Mouse (Mus musculus) c-Kit-negative CD71-positive TER-119-positive erythroid progenitor cells, embryonic 14.5 days (primary cell): Measurements from ENCODE around the gene Gfm1.

ENCODE experiments used
- DNase-seq: peaks from one replicate; pipeline ENCODE4 v3.0.0-alpha.2; 2013; ENCODE audit warnings: low read depth, low spot score

Gfm1 gene

GRCm38 (mm10) chr3:67496310-67496709 lies 66.4 kb downstream of the Gfm1 start:
- no peak for DNase-seq

DNA sequence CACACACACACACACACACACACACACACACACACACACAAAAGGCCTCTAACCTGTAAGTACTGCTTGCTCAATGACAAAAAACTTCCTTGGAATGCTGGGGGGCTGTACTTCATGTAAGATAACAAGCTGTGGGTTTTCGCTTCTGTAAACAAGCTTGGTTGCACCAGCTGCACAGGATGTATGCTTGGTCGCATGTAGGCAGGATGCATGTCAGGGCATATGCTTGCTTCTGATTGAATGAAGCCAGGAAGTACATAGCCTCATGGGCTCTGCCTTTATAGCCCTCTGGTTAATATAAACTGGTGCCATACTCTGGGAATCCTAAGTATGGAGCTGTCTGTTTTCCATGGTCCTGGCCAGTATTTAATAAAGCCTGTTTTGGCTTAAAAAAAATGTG lies 68.1 kb downstream of the Gfm1 start:
- DNase-seq, result no peak

DNA sequence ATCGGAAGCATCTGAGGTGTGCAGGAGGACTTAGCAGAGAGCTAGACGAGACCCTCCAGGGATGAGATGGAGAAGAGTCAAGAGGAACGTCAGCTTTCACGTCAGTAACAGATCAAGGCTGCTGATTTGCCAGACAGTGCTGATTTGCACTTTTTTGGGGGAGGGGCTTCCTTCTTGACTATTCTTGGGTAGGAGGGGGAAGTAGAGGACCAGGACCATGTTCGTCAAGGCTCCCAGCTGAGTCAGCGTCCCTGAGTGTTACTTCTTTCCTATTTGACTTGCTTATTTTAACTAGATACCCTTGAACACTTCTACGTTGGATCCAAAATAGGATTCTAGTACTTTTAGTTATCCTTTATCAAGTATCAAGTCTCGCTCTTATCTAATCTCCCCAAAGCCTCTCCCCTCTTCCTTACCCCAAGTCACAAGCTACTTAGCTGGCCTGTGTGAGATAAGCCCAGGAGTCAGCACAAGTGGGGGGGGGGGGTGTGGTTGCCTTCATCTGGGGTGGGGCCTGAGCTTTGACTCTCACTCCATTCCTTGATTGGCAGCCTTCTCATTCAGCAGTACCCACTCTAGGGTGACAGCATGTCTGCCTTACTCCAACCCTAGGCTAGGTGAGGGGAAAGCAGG lies 69.0 kb downstream of the Gfm1 start:
- no peak for DNase-seq

DNA sequence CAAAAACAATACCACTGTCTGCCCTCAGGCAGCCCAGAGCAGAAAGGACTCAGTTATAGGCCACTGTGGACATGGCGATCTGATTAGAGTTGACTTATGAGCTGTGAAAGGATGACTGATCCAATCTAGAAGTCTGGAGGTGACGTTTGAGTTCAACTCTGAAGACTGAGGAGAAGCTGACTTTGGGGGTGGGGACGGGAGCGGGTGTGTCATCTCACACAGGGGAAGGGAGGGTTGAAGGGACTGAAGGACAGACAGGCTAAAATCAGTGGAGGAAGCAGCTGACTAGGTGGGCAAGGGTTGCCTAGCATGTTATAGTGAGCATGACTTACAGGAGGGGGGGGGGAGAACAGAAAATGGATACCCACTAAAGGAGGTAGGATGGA lies 69.5 kb downstream of the Gfm1 start:
- DNase-seq, result no peak

DNA sequence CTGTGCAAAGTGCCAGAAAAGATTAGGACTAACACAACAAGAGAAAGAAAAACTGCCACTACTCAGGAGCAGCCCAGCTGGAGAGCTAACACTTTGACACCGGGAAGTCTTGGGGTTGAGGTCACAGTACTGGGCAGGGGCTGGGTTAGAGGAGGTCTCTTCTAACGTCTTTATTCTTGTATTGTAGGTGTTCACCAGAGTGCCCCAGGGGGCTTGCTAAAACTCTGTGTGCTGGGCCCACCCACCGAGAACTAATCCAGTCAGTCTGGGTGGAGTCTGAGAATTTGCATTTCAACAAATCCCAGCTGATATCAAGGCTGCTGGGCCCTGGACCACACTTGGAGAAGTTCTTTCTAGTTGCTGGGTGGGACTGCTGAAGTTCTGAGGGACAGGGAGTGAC lies 74.0 kb downstream of the Gfm1 start:
- DNase-seq, result no peak

- DNase-seq, result no peak
Observed at GRCm38 (mm10) chr3:67505286-67505685, 75.4 kb downstream of the Gfm1 start.

GRCm38 (mm10) chr3:67508216-67508892 lies 78.5 kb downstream of the Gfm1 start:
- no peak for DNase-seq

DNA sequence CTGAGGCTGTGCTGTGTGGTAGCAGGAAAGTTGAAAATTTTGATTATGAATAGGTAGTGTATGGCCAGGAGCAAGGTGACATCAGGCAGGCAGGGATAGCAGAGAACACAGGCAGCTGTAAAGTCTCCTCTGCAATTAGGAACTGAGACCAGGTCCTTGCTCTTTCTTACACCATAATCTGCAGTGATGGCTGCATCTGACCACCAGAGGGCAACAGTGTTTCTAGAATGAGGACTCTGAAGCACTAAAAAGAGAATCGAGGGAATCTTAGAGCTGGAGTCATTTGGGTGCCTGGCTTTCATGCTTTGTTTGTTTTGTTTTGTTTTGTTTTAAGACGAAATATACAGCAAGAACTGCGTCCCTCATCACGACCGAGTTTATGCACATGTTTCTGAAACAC lies 82.9 kb downstream of the Gfm1 start:
- DNase-seq, result peak; percentile 31

DNA sequence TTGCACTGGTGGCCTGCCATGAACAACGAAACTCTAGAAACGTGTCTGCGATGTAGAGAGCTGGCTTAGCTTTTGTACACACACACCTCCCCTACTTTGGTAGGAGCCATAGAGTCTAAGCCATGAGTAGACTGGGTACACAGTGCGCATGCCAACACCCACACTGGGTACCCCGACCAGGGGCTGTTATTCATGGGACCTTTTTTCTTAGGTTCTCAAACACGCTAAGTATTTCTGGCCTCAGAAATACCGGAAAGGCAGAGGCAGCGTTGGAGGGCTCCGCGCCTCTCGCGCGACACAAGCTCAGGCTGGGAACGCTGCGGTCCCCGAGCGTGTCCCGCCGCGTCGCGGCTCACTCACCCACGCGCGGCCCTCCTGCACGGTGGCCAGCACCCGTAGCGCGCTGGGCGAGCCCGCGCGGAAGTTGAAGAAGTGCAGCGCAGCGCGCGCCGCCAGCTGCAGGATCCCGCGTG lies 84.9 kb downstream of the Gfm1 start:
- no peak for DNase-seq

- no peak for DNase-seq
Observed at GRCm38 (mm10) chr3:67515274-67515801, 85.4 kb downstream of the Gfm1 start, which contains the start of gene Rarres1. Gene Rarres1, minus strand, starts transcription at chr3:67515523.

DNA sequence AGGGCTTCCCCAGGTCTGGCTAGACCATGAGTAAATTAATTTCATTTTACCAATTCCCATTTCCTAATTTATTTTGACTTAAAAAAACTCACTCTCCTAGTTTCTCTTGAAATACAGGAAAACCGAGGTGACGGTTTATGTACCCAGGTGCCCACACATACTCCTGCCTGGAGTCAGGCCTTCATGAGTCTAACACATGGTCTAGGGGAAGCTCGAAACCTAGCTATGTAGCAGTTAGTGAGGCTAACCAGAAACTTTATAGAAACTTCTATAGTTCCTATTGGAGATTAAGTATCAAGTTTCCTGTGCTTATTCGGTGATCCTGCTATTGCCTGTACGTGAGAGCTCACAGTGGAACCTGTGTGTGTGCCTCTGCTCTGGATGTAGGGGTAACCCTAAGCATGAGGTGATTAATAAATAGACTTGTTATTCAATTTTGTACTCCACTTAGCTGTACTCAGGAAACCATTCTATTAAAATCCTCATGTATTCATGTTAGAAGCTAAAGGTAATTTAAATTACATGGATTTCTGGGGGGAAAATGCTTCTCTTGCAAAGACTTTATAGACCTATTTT lies 90.8 kb downstream of the Gfm1 start:
- DNase-seq, result no peak

GRCm38 (mm10) chr3:67522709-67523108 lies 92.8 kb downstream of the Gfm1 start:
- DNase-seq, result no peak

DNA sequence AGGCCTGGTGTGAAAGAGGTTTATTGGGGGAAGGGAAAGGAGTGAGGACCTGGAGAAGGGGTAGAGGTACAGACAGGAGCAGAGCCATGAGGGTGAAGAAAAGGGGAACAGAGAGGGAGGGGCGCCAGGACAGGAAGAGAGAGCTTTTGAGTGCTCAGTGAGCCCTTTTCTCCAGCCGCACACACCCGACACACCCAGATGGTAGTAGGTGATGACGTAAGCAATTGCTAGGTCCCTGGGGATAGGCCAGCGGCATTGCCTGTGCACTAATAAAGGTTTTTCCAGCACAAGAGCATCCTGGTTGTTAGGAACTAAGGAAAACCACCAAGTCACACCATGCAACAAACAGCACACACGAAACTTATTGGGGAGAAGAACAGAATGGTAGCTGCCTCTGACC lies 94.9 kb downstream of the Gfm1 start:
- no peak for DNase-seq
